Mouse (Mus musculus) NIH3T3 (cell line): ENCODE measurements around the gene Btn2a2.

Experiments used
- DNase-seq: peaks from one replicate; pipeline ENCODE4 v3.0.0-alpha.2; 2012; ENCODE audit warnings: low read depth

Gene Btn2a2

DNA sequence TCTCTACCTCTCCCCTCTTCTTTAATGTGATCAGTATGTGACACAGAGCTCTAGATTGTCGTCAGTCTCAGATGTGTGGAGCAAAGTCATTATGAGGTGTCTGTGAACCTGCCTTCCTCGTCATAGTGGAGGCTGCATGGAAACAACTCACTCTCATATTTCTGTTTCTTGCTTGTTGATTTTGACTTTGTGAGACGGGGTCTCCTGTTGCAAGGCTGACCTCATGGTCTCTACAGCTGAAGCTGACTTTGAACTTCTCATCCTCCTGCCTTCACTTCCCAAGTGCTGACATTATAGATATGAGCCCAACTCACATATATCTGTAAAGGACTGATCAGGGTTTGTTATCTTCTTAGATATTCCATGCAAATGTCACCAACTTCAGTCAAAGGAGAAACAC is 39.9 kb downstream of the Btn2a2 start:
- DNase-seq, result no peak

DNA sequence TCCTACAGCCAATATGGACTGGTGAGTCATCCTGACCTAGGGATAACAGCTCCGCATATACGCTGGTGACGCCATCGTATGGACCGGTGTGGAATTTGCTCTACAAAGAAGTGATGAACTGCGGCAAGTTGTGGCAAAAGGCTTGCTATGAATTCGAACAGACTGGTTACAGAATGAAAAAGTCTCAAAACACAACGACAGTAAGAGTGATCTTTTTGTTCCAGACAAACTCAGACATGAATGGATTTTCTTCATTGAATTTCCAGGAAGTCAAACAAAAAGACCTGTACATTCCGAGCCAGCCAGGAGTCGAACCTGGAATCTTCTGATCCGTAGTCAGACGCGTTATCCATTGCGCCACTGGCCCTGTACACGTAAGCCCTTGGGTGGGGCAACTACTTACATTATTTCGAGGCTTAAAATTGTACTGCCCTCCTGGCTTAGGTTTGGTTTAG is 42.1 kb downstream of the Btn2a2 start:
- peak; percentile 89 for DNase-seq

- peak; percentile 93 for DNase-seq
Observed at GRCm38 (mm10) chr13:23445561-23446320, 42.9 kb downstream of the Btn2a2 start.

DNA sequence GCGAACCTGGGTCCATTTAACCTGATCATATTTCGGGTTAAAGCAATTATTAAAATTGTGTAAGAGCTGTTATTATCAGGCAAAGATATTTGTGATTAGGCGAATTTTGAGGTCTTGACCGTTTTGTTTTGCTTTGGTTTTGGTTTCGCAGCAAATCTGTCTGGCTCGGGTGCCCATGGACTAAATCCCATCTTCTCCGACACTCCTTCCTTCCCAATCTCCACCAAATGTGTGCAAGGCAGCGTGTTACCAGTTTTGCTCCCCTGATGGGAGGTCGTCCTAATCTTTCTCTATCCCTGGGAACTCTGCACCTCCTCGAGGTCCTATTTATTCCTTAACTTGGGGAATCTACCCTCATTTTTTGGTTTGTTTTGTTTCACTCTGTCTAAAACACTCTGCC is 43.5 kb downstream of the Btn2a2 start:
- DNase-seq, result no peak

GRCm38 (mm10) chr13:23444451-23444850 is 44.2 kb downstream of the Btn2a2 start:
- no peak for DNase-seq

DNA sequence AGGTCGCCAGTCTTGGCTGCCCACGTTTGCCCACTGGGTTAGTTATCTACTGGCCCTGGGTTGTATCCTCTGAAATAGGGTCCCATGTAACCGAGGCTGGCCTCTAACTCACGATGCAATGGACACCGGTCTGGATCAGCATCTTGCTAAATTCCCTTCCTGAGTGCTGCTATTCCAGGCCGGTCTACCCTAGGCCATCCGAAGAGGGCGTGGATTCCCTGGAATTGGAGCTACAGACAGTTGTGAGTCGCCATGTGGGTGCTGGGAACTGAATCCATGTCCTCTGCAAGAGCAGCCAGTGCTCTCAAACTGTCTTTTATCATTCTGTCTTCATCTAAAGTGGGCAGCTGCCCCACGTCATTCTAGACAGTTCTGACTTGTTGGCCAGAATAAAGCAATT is 48.8 kb downstream of the Btn2a2 start:
- no peak for DNase-seq

DNA sequence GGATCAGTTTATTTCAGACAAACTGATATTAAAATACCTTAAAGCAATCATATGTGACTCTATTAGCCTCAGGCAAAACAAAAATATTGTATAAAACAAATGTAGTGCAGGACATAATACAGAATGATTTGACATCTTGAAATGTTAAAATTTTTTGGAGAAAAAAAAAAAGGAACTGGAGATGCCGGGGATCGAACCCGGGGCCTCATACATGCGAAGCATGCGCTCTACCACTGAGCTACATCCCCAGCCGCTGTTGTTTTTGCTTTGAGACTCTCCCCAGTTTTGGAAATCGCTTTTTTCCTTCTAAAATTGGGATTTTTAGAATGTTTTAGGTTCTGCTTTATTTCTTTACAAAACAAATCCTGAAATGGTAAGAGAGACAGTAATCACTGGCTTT is 50.1 kb downstream of the Btn2a2 start:
- peak; percentile 73 for DNase-seq

DNA sequence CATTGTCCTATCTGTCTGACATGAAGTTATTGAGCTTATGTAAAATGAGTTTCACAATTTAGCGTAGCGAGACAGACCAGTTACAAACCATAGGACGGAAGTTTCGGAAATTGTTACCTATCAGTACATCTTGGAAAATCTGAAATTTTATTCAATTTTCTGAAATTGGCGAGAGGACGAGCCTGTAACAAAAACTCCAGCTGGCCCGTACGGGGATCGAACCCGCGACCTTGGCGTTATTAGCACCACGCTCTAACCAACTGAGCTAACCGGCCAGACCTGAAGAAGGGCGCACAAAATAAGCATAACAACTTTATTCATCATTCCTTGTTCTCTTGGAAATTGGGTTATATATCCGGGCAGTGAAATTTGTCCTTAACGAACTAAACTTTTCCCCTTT is 50.7 kb downstream of the Btn2a2 start:
- DNase-seq, result peak; percentile 88

DNA sequence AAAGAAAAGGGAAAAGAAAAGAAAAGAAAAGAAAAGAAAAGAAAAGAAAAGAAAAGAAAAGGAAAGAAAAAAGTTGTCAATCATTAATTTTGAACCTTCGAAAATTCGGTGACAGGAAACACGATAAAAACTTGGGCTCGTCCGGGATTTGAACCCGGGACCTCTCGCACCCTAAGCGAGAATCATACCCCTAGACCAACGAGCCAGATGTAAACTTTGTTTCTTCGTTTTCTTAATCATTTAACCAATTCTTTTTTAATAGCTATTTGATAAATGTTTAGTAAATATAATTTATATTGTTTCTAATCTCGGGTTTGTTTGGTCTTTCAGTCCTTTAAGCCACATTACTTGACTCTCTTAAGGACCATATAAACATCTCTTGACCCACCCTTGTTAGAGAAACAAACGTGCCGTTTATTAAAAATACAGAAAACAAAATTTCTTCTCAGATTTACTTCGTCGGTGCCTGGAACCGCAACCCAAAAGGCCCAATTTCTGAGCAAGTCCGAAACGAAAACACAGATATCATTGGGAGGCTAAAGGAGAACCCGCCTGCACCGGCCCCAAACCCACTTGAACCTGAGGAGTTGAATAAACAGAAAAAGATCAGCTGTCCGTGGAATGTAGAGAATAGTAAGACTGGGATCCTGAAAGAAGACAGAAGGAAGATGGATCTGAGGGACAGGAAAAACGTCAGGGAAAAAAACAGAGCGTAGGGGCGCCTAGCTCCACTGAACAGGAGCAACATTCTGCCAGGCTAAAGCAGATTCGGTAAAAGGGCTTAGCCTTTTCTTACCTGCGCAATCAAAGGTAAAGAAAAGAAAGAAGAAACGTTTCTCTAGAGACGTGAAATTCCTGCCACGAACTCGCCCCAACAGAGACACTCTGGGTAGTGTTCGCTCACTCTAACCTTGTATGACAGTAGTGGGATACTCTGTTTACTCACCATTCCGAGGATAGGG is 51.5 kb downstream of the Btn2a2 start:
- peak; percentile 79 for DNase-seq

DNA sequence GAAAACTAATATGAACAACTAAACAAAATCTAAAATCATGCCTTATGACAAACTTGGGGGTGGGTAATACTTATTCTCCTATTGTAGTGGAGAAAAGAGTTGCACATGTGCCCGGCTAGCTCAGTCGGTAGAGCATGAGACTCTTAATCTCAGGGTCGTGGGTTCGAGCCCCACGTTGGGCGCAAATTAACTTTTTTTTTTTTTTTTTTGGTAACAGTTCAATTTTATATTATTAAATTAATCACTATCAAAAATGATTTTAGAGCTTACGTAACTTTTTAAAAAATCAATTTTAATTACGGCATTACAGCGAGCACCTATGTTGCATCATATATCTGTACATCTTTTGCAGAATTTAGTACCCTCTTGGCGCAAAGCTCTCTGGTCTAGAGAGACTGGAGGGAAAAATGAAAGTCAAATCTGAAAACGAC is 52.4 kb downstream of the Btn2a2 start:
- peak; percentile 77 for DNase-seq

- peak; percentile 27 for DNase-seq
Observed at GRCm38 (mm10) chr13:23435676-23436075, 53.0 kb downstream of the Btn2a2 start.

DNA sequence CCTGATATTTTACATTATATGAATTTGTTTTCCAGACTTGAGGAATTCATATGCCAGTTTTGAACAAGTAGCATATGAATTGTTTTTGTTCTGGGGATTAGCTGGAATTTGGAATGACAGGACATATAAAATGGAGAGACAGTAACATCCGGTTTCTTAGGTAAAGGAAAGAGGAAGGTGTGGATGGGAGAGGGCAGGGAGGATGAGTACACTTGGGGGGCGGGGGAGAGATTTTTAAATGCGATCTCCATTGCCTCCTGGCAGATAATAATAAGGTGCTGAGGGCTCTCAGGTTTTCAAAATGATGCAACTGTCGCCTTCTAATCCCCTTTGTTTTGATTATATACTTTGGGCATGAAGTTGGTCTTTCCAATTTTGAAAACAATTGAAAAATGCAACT is 53.4 kb downstream of the Btn2a2 start:
- DNase-seq, result no peak

DNA sequence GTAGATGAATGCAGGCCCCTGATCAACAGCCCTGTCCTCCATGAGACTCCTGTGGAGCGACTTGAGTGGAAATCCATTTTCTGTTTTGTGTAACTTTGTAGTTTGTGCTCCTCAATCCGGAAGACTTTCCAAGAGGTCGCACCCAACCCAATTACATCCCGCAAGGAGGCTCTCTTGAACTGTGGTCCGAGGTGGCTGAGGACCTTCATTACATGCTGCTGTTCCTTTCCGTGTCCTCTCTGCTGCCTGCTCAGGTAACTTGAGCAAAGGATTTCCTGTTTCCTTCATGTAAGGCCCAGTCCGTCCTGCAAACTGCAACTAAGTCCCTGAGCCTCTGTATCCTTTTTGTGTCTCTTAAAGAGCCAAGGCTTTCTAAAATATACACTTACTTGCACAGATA is 54.2 kb downstream of the Btn2a2 start:
- no peak for DNase-seq

- DNase-seq, result no peak
Observed at GRCm38 (mm10) chr13:23433801-23434200, 54.9 kb downstream of the Btn2a2 start.

DNA sequence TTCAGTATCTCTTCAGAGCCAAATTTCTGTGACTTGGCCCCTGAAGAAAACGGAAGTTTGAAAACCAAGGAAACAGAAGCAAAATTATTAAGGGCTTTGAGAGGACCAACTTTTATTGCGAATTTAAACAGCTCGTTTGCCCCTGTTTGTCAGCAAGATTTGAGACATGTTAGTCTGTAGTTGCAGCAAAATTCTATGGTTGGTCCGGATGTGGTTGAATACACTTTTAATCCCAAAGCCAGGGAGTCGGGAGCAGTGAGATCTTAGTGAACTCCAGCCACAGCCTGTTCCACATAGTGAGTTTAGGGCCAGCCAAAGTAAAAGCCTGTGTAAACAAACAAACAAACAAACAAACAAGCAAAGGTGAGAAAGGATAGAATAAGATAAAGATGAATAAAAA is 55.5 kb downstream of the Btn2a2 start:
- no peak for DNase-seq

DNA sequence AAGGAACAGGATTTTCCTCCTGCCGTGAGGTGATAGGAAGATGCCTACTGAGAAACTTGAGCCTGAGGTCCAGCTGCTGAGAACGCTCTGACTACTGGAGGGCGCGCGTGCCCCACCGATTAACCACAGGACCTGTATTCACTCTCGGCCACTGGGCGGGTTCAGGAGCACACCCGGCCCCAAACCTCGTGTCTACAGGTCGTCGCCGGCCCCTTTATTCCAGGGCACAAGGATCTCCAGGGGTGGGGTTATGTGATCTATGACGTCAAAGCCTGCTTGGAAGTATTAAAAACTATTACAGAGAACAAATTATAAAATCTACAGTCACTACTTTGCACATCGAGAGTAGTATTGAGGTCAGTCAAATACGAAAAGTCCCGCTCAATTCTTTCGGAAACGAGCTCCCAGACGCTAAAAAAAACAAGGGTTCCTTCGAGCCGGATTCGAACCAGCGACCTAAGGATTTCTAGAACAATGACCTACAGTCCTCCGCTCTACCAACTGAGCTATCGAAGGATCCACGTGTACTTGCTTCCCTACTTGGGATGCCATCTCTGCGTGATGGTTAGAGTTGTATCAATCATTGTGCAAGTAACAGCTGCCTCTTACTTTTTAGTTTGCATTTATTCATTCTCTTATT is 56.0 kb downstream of the Btn2a2 start:
- DNase-seq, result peak; percentile 97

- DNase-seq, result peak; percentile 91
Observed at GRCm38 (mm10) chr13:23431351-23431771, 57.3 kb downstream of the Btn2a2 start.

DNA sequence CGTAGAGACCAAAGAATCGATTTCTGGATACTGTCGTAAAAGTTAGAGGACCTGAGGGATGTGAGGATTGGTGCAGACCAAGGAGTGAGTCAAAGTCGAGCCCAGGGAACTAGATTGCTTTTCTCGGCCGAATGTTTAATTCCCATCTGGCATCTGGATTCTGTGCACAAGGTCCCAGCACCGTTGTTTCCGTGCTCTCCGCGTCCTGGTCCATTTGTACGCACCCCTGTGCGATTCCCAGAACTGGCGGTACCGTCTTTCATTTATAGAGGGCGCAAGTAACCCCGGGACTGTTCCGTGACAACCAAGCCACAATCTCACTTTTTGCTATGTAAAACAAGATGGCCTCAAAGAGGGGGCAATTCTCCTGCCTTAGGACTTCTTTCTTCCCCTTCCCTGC is 57.9 kb downstream of the Btn2a2 start:
- DNase-seq, result peak; percentile 86

DNA sequence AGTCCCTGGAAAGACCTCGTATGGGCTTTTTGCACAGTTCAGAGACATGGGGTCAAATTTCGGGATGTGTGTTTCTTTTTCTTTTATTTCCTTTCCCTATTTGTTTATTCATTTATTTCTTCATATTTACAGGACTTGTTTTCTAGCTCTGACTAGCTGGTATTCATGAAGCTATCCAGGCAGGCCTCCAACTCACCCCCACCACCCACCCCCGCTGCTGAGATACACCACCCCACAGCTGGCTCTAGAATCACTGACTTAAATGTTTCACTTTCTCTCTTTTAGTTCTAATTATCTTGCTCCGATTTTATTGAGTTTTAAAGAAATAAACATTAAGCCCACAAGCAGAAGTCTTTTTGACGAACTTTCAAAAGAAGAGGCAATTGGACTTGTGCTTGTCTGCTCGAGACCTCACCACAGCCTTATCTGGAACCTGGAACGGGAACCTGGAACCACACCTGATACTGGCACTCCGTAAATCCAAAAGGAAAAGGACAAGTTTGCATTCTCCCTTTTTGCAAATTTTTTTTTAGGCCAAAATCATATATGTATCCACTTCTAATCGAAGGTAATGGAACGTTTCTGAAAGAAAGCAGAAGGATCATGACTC is 58.8 kb downstream of the Btn2a2 start:
- no peak for DNase-seq

DNA sequence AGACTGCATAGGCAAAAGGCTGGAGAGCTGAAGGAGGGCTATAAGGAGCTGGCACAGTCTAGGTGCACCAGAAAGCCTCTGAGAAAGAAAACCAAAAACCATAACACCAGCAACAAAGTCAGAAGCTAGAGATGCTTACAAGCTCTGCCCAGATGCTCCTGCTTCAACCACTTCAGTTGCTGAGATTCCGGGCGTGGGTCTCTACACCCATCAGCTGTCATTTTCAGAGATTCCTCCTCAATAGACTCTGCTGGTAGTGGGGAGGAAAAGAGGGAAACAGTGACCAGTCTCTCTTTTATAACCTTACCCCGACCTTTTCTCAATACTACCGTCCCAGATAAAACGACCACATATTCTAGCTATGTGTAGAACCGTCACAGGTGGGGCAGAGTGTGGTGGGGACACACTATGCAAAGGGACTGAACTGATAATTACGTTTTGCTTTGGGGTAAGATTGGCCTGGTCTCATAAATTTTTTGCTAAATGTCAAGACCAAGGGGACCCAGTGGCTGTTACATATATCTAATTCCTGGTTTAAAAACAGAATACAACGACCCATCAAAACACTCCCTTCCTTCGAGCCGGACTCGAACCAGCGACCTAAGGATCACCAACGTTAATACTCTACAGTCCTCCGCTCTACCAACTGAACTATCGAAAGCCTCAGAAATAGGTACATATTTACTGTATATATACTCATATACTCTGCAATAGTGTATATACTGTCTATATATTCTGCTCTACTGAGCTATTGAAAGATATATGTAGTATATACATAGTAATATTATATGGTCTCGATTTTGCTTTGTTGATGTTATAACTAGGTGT is 60.3 kb downstream of the Btn2a2 start:
- peak; percentile 29 for DNase-seq
